Mouse (Mus musculus) lung, postnatal 0 days (tissue): ENCODE measurements at regions not wholly inside any gene's neighbourhood (a gene's known extent, or its start where the extent isn't known, plus 50 kb on each side); places are given as distances from the start of the nearest gene placed in this dataset.

Experiments used
- ATAC-seq: fragments of 200-750 bp; cut with Nextera tagmentation; 2 replicates; pipeline ENCODE4 v1.8.0; 2017; ENCODE audit warnings: moderate library complexity
- DNase-seq: peaks from one replicate; pipeline ENCODE4 v3.0.0-alpha.2; 2016; ENCODE audit warnings: low spot score
- H3K27ac ChIP-seq: fragments of 300-500 bp; sonication (generic); 2 replicates; pipeline ENCODE4 v1.5.1; 2014; ENCODE audit warnings: antibody characterized with exemption, mild to moderate bottlenecking, low read length, mixed read lengths
- H3K27me3 ChIP-seq: fragments of 300-500 bp; sonication (generic); replicated peaks from 2 replicates; pipeline ENCODE4 v1.6.1; 2014; ENCODE audit warnings: low read length, mixed read lengths; ENCODE audit not compliant: insufficient read depth
- H3K36me3 ChIP-seq: fragments of 300-500 bp; sonication (generic); 2 replicates; pipeline ENCODE4 v1.6.1; 2014; ENCODE audit warnings: low read length, mixed read lengths; ENCODE audit not compliant: insufficient read depth
- H3K4me1 ChIP-seq: fragments of 300-500 bp; sonication (generic); 2 replicates; pipeline ENCODE4 v1.6.1; 2014; ENCODE audit warnings: antibody characterized with exemption, low read depth, low read length, mixed read lengths; ENCODE audit not compliant: insufficient read depth
- H3K4me2 ChIP-seq: fragments of 300-500 bp; sonication (generic); replicated peaks from 2 replicates; pipeline ENCODE4 v1.6.1; 2014; ENCODE audit warnings: low read depth, mild to moderate bottlenecking, low read length, moderate library complexity, mixed read lengths
- H3K4me3 ChIP-seq: fragments of 300-500 bp; sonication (generic); 2 replicates; pipeline ENCODE4 v1.5.1; 2014; ENCODE audit warnings: low read depth, low read length
- H3K9ac ChIP-seq: fragments of 300-500 bp; sonication (generic); replicated peaks from 2 replicates; pipeline ENCODE4 v1.6.1; 2014; ENCODE audit warnings: low read depth, mild to moderate bottlenecking
- H3K9me3 ChIP-seq: fragments of 300-500 bp; sonication (generic); 2 replicates; pipeline ENCODE4 v1.6.1; 2016; ENCODE audit warnings: low read length, mixed read lengths
- CTCF ChIP-seq: IDR thresholded peaks from 2 replicates; pipeline ENCODE4 v1.5.1; 2016; ENCODE audit warnings: antibody characterized with exemption, mild to moderate bottlenecking
- EP300 ChIP-seq: IDR thresholded peaks from 2 replicates; pipeline ENCODE4 v1.6.1; 2016; ENCODE audit warnings: antibody characterized with exemption, mild to moderate bottlenecking, control low read depth
- WGBS: fragments of 180-500 bp; shearing (Covaris S2); extraction: QIAGEN DNeasy Blood & Tissue Kit; methylation state at CpG from one replicate; pipeline ENCODE4 v1.1.7; 2014; 5-methylcytosine and 5-hydroxymethylcytosine counted together

- no peaks in the 10 kb centered on the region for H3K9me3 ChIP-seq
- DNase-seq (no peak), ATAC-seq (no peak)
- H3K9ac ChIP-seq, result no peak overlapping the region
- no peak overlapping the region for H3K4me3 ChIP-seq
- no peaks in the 10 kb centered on the region for H3K36me3 ChIP-seq
- H3K27me3 ChIP-seq, result no peaks in the 10 kb centered on the region
- TF ChIP-seq CTCF, result no peak
- TF ChIP-seq EP300, result no peak
- no peak overlapping the region for H3K27ac ChIP-seq
- no peaks in the 10 kb centered on the region for H3K4me1 ChIP-seq
- 93% methylated on average over 7 of the region's 7 CpGs for WGBS
- no peak overlapping the region for H3K4me2 ChIP-seq
These were observed 326.6 kb downstream of the Tshz3 start for GRCm38 (mm10) chr7:37024501-37025025.

- Histone ChIP-seq H3K9me3 (no peaks in the 10 kb centered on the region), H3K27ac (no peak overlapping the region), H3K4me1 (no peaks in the 10 kb centered on the region), H3K4me3 (no peak overlapping the region), H3K4me2 (no peak overlapping the region), H3K27me3 (no peaks in the 10 kb centered on the region), H3K36me3 (no peaks in the 10 kb centered on the region), H3K9ac (no peak overlapping the region)
- no peak for TF ChIP-seq CTCF
- no peak for TF ChIP-seq EP300
- no peak for ATAC-seq
- DNase-seq, result no peak
- 53% methylated on average over 8 of the region's 8 CpGs for WGBS
These were observed 366.9 kb downstream of the Tshz3 start for GRCm38 (mm10) chr7:37064582-37065458.

GRCm38 (mm10) chr7:37077698-37078097 is 379.8 kb downstream of the Tshz3 start:
- Histone ChIP-seq H3K4me1 (no peaks in the 10 kb centered on the region), H3K27ac (no peak overlapping the region), H3K4me3 (no peak overlapping the region), H3K9me3 (no peaks in the 10 kb centered on the region), H3K36me3 (no peaks in the 10 kb centered on the region), H3K9ac (no peak overlapping the region), H3K4me2 (no peak overlapping the region), H3K27me3 (no peaks in the 10 kb centered on the region)
- TF ChIP-seq CTCF, result no peak
- TF ChIP-seq EP300, result no peak
- ATAC-seq, result no peak
- DNase-seq, result no peak
- 67% methylated on average over 6 of the region's 6 CpGs for WGBS

- H3K9ac ChIP-seq, result no peak overlapping the region
- no peaks in the 10 kb centered on the region for H3K4me1 ChIP-seq
- no peak for ATAC-seq
- no peak overlapping the region for H3K4me3 ChIP-seq
- H3K9me3 ChIP-seq, result no peaks in the 10 kb centered on the region
- H3K27ac ChIP-seq, result no peak overlapping the region
- no peak for TF ChIP-seq CTCF
- TF ChIP-seq EP300, result no peak
- no peaks in the 10 kb centered on the region for H3K36me3 ChIP-seq
- no peaks in the 10 kb centered on the region for H3K27me3 ChIP-seq
- H3K4me2 ChIP-seq, result no peak overlapping the region
- WGBS, result 71% methylated on average over 7 of the region's 7 CpGs
- no peak for DNase-seq
These were observed 380.2 kb downstream of the Tshz3 start for GRCm38 (mm10) chr7:37078140-37078539.

- H3K4me3 ChIP-seq, result no peak overlapping the region
- H3K9me3 ChIP-seq, result no peaks in the 10 kb centered on the region
- no peak overlapping the region for H3K27ac ChIP-seq
- no peak for DNase-seq
- no peak overlapping the region for H3K4me2 ChIP-seq
- H3K4me1 ChIP-seq, result no peaks in the 10 kb centered on the region
- no peak overlapping the region for H3K9ac ChIP-seq
- no peak for ATAC-seq
- WGBS, result 90% methylated on average over 3 of the region's 3 CpGs
- no peak for TF ChIP-seq EP300
- no peak for TF ChIP-seq CTCF
- H3K36me3 ChIP-seq, result no peaks in the 10 kb centered on the region
- H3K27me3 ChIP-seq, result no peaks in the 10 kb centered on the region
These were observed 391.8 kb downstream of the Tshz3 start for GRCm38 (mm10) chr7:37089726-37090125.

GRCm38 (mm10) chr7:37092572-37092971 is 394.7 kb downstream of the Tshz3 start:
- Histone ChIP-seq H3K27me3 (no peaks in the 10 kb centered on the region), H3K27ac (no peak overlapping the region)
- 52% methylated on average over 6 of the region's 6 CpGs for WGBS

More at GRCm38 (mm10) chr7:37092572-37092971, 394.7 kb downstream of the Tshz3 start:
- DNase-seq (no peak), ATAC-seq (no peak)
- TF ChIP-seq EP300 (no peak), CTCF (no peak)
- Histone ChIP-seq H3K4me2 (no peak overlapping the region), H3K4me1 (no peaks in the 10 kb centered on the region), H3K9me3 (no peaks in the 10 kb centered on the region), H3K4me3 (no peak overlapping the region), H3K36me3 (no peaks in the 10 kb centered on the region), H3K9ac (no peak overlapping the region)
